Mouse (Mus musculus): ENCODE results near the gene Surf4. TPM values are rescaled to one million over a fixed set of nuclear protein-coding genes. Genes with fewer than 3 reads are reported as not detected.

The Surf4 gene
- polyA plus RNA-seq, 1 experiment from 2014 or later: 194 TPM

GRCm38 (mm10) chr2:26957488-26957859 is 23.7 kb upstream of the Surf4 start:
- Histone ChIP-seq H3K4me3 (ENCODE audit: low read depth, low read length) (no peak overlapping the region), H3K27ac (replicated peaks; ENCODE audit: low read depth, low read length) (no peak overlapping the region), H3K4me1 (ENCODE audit: control insufficient read depth, insufficient read depth, low read length) (no peaks in the 10 kb centered on the region), H3K27me3 (ENCODE audit: control insufficient read depth, insufficient read depth, low read length) (no peaks in the 10 kb centered on the region), H3K9ac (ENCODE audit: low read length) (no peak overlapping the region), H3K36me3 (ENCODE audit: control insufficient read depth, insufficient read depth, low read length) (peaks cover 27% of the 10 kb centered on the region), H3K4me2 (ENCODE audit: low read depth, severe bottlenecking) (no peak overlapping the region), H3K9me3 (ENCODE audit: control insufficient read depth, low read length) (no peaks in the 10 kb centered on the region)
- ATAC-seq (ENCODE audit: insufficient number of reproducible peaks, low FRiP score, low TSS enrichment, low read depth) (no peak), DNase-seq (ENCODE audit: low spot score) (no peak)
- WGBS: 89% methylated on average over 2 of the region's 2 CpGs

- no peaks in the 10 kb centered on the region for H3K9me3 ChIP-seq (ENCODE audit: control insufficient read depth, low read length)
- DNase-seq (ENCODE audit: low spot score) (no peak), ATAC-seq (ENCODE audit: insufficient number of reproducible peaks, low FRiP score, low TSS enrichment, low read depth) (no peak)
- H3K36me3 ChIP-seq (ENCODE audit: control insufficient read depth, insufficient read depth, low read length): peaks cover 27% of the 10 kb centered on the region
- no peaks in the 10 kb centered on the region for H3K27me3 ChIP-seq (ENCODE audit: control insufficient read depth, insufficient read depth, low read length)
- H3K27ac ChIP-seq (replicated peaks; ENCODE audit: low read depth, low read length): no peak overlapping the region
- no peak overlapping the region for H3K9ac ChIP-seq (ENCODE audit: low read length)
- 93% methylated on average over 12 of the region's 12 CpGs for WGBS
- H3K4me2 ChIP-seq (ENCODE audit: low read depth, severe bottlenecking): no peak overlapping the region
- H3K4me3 ChIP-seq (ENCODE audit: low read depth, low read length): no peak overlapping the region
- no peaks in the 10 kb centered on the region for H3K4me1 ChIP-seq (ENCODE audit: control insufficient read depth, insufficient read depth, low read length)
Measured at GRCm38 (mm10) chr2:26956811-26957487, 23.2 kb upstream of the Surf4 start.

DNA sequence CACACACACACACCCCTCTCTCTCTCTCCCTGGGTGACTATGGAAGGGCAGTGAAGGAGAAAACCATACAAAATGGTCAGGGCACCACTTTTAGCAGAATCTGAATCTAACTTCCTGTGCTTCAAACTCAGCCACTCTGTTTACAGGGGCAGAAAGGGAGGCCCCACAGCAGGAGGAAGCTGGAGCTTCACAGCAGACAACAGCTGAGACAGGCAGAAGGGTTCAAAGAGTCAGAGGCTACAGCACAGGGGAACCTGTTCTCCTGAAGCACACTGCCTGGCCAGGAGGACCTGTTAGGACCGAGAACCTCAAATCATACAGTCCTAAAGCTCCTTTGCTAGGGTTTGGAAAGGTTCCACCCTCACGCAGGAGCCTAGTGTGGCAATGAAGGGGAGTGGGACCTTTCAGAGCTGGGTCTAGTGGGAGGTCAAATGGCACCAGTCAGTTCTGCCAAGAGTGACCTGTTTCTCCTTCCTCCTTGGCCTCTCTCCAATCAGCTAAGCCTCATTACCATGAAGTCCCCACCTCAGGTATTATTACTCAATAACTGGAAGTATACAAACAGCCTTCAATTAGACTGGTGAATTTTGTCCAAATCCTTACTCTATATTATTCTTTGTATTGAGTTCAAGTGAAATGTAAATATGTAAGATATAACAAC is 21.1 kb upstream of the Surf4 start:
- 95% methylated on average over 2 of the region's 2 CpGs for WGBS
- ATAC-seq (ENCODE audit: insufficient number of reproducible peaks, low FRiP score, low TSS enrichment, low read depth) (no peak), DNase-seq (ENCODE audit: low spot score) (no peak)
- Histone ChIP-seq H3K9ac (ENCODE audit: low read length) (no peak overlapping the region), H3K27ac (replicated peaks; ENCODE audit: low read depth, low read length) (no peak overlapping the region; the same call in 1 of the 2 replicates), H3K4me1 (ENCODE audit: control insufficient read depth, insufficient read depth, low read length) (no peaks in the 10 kb centered on the region), H3K27me3 (ENCODE audit: control insufficient read depth, insufficient read depth, low read length) (no peaks in the 10 kb centered on the region), H3K9me3 (ENCODE audit: control insufficient read depth, low read length) (no peaks in the 10 kb centered on the region), H3K4me3 (ENCODE audit: low read depth, low read length) (no peak overlapping the region), H3K4me2 (ENCODE audit: low read depth, severe bottlenecking) (no peak overlapping the region), H3K36me3 (ENCODE audit: control insufficient read depth, insufficient read depth, low read length) (peaks cover 24% of the 10 kb centered on the region)

- WGBS: 80% methylated on average over 8 of the region's 8 CpGs
- no peak for DNase-seq (ENCODE audit: low spot score)
Measured at GRCm38 (mm10) chr2:26952866-26953265, 19.1 kb upstream of the Surf4 start.

DNA sequence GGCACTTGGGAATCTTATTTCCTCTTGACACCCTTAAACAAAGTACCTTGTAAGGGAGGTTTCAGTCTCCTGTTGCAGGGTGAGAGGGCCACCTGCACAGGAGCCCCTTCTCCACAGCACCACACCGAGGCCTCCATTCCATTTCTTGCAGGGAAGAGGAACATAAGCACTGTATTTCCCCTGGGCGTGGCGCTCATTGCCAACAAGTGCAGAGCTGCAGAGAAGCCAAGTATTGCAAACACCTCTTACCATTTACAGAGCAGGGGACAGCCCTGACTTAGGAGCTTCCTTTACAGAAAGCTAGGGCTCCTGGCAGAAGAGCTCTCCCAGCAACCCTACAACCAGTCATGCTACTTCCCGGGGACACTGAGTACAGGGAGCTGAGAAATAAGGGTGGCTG is 18.5 kb upstream of the Surf4 start:
- no peak overlapping the region for H3K9ac ChIP-seq (ENCODE audit: low read length)
- no peaks in the 10 kb centered on the region for H3K4me1 ChIP-seq (ENCODE audit: control insufficient read depth, insufficient read depth, low read length)
- no peak overlapping the region for H3K4me2 ChIP-seq (ENCODE audit: low read depth, severe bottlenecking)
- no peak overlapping the region for H3K4me3 ChIP-seq (ENCODE audit: low read depth, low read length)
- WGBS: 93% methylated on average over 4 of the region's 4 CpGs
- H3K27me3 ChIP-seq (ENCODE audit: control insufficient read depth, insufficient read depth, low read length): no peaks in the 10 kb centered on the region
- no peak overlapping the region for H3K27ac ChIP-seq (replicated peaks; ENCODE audit: low read depth, low read length)
- DNase-seq (ENCODE audit: low spot score) (no peak), ATAC-seq (ENCODE audit: insufficient number of reproducible peaks, low FRiP score, low TSS enrichment, low read depth) (no peak)
- peaks cover 19% of the 10 kb centered on the region for H3K36me3 ChIP-seq (ENCODE audit: control insufficient read depth, insufficient read depth, low read length)
- H3K9me3 ChIP-seq (ENCODE audit: control insufficient read depth, low read length): no peaks in the 10 kb centered on the region

More at GRCm38 (mm10) chr2:26952866-26953265, 19.1 kb upstream of the Surf4 start:
- H3K27ac ChIP-seq (replicated peaks; ENCODE audit: low read depth, low read length): no peak overlapping the region
- H3K4me3 ChIP-seq (ENCODE audit: low read depth, low read length): no peak overlapping the region
- peaks cover 24% of the 10 kb centered on the region for H3K36me3 ChIP-seq (ENCODE audit: control insufficient read depth, insufficient read depth, low read length)
- no peaks in the 10 kb centered on the region for H3K9me3 ChIP-seq (ENCODE audit: control insufficient read depth, low read length)
- no peaks in the 10 kb centered on the region for H3K27me3 ChIP-seq (ENCODE audit: control insufficient read depth, insufficient read depth, low read length)
- H3K4me2 ChIP-seq (ENCODE audit: low read depth, severe bottlenecking): no peak overlapping the region
- no peak overlapping the region for H3K9ac ChIP-seq (ENCODE audit: low read length)
- ATAC-seq (ENCODE audit: insufficient number of reproducible peaks, low FRiP score, low TSS enrichment, low read depth): no peak
- H3K4me1 ChIP-seq (ENCODE audit: control insufficient read depth, insufficient read depth, low read length): no peaks in the 10 kb centered on the region

DNA sequence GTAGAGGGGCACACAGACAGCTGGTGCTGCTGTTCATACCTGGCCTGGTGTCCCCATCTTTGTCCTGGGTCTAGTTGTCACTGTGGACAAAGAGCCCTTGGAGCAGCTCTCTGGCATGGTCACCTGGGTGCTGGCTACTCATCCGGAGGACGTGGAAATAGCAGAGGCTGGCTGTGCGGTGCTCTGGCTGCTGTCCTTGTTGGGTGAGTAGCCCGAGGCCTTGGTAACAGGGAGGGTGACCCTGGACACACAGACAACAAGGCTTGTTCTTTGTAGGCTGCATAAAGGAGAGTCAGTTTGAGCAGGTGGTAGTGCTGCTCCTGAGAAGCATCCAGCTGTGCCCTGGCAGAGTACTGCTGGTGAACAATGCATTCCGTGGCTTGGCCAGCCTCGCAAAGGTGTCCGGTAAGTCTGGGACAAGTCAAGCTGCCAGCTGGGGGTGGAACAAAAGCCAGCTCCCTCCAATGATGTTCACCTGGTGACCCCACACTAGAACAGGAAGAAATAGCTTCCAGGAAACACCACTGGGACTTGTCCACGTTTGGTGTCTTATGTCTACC is 17.7 kb upstream of the Surf4 start:
- H3K9ac ChIP-seq (ENCODE audit: low read length): no peak overlapping the region
- no peak overlapping the region for H3K27ac ChIP-seq (replicated peaks; ENCODE audit: low read depth, low read length)
- H3K4me3 ChIP-seq (ENCODE audit: low read depth, low read length): no peak overlapping the region
- H3K36me3 ChIP-seq (ENCODE audit: control insufficient read depth, insufficient read depth, low read length): peaks cover 17% of the 10 kb centered on the region
- no peaks in the 10 kb centered on the region for H3K4me1 ChIP-seq (ENCODE audit: control insufficient read depth, insufficient read depth, low read length)
- WGBS: 95% methylated on average over 8 of the region's 8 CpGs
- H3K4me2 ChIP-seq (ENCODE audit: low read depth, severe bottlenecking): no peak overlapping the region
- no peaks in the 10 kb centered on the region for H3K27me3 ChIP-seq (ENCODE audit: control insufficient read depth, insufficient read depth, low read length)
- no peak for DNase-seq (ENCODE audit: low spot score)
- no peak for ATAC-seq (ENCODE audit: insufficient number of reproducible peaks, low FRiP score, low TSS enrichment, low read depth)
- no peaks in the 10 kb centered on the region for H3K9me3 ChIP-seq (ENCODE audit: control insufficient read depth, low read length)

DNA sequence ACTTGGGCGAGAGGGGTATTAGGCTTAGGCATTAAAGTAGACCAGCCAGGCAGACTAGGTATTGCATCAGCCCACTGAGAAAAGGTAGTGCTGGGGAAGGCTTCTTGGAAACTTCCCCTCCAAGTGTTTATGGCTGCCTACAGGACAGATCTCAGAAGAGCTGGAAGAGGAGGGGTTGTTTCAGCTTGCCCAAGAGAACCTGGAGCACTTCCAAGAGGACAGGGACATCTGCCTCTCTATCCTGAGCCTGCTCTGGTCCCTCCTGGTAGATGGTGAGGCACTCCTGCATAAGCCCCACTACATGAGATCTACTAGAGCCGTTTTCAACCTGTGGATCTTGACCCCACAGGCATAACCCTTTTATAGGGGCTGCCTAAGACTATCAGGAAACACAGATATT is 16.7 kb upstream of the Surf4 start:
- no peak overlapping the region for H3K9ac ChIP-seq (ENCODE audit: low read length)
- 84% methylated on average over 2 of the region's 2 CpGs for WGBS

GRCm38 (mm10) chr2:26943253-26943652 is 9.5 kb upstream of the Surf4 start:
- H3K36me3 ChIP-seq (ENCODE audit: control insufficient read depth, insufficient read depth, low read length): no peaks in the 10 kb centered on the region; the same call in 1 of the 2 replicates
- no peak overlapping the region for H3K4me2 ChIP-seq (ENCODE audit: low read depth, severe bottlenecking)
- H3K9me3 ChIP-seq (ENCODE audit: control insufficient read depth, low read length): no peaks in the 10 kb centered on the region
- H3K4me3 ChIP-seq (ENCODE audit: low read depth, low read length): no peak overlapping the region
- 87% methylated on average over 3 of the region's 3 CpGs for whole genome bisulfite sequencing
- no peaks in the 10 kb centered on the region for H3K27me3 ChIP-seq (ENCODE audit: control insufficient read depth, insufficient read depth, low read length)
- H3K9ac ChIP-seq (ENCODE audit: low read length): no peak overlapping the region
- no peaks in the 10 kb centered on the region for H3K4me1 ChIP-seq (ENCODE audit: control insufficient read depth, insufficient read depth, low read length)
- no peak overlapping the region for H3K27ac ChIP-seq (replicated peaks; ENCODE audit: low read depth, low read length)
- DNase-seq (ENCODE audit: low spot score) (no peak), ATAC-seq (ENCODE audit: insufficient number of reproducible peaks, low FRiP score, low TSS enrichment, low read depth) (no peak)

More for the DNA sequence above, 16.7 kb upstream of the Surf4 start:
- peaks cover 15% of the 10 kb centered on the region for H3K36me3 ChIP-seq (ENCODE audit: control insufficient read depth, insufficient read depth, low read length)
- no peak overlapping the region for H3K4me3 ChIP-seq (ENCODE audit: low read depth, low read length)
- H3K4me1 ChIP-seq (ENCODE audit: control insufficient read depth, insufficient read depth, low read length): no peaks in the 10 kb centered on the region
- H3K27me3 ChIP-seq (ENCODE audit: control insufficient read depth, insufficient read depth, low read length): no peaks in the 10 kb centered on the region
- no peak overlapping the region for H3K27ac ChIP-seq (replicated peaks; ENCODE audit: low read depth, low read length)
- no peaks in the 10 kb centered on the region for H3K9me3 ChIP-seq (ENCODE audit: control insufficient read depth, low read length)
- ATAC-seq (ENCODE audit: insufficient number of reproducible peaks, low FRiP score, low TSS enrichment, low read depth) (no peak), DNase-seq (ENCODE audit: low spot score) (no peak)
- H3K4me2 ChIP-seq (ENCODE audit: low read depth, severe bottlenecking): no peak overlapping the region
